Mouse (Mus musculus) hindbrain, embryonic 12.5 days (tissue): ENCODE data around the gene Cep135. TPM values are rescaled to one million over a fixed set of nuclear protein-coding genes. Genes with fewer than 3 reads are reported as not detected.

Experiments
- ATAC-seq: fragments of 200-750 bp; cut with Nextera tagmentation; 2 replicates; pipeline ENCODE4 v1.8.0; 2017; ENCODE audit warnings: moderate TSS enrichment; ENCODE audit not compliant: low FRiP score
- H3K27ac ChIP-seq: fragments of 300-500 bp; sonication (generic); 2 replicates; pipeline ENCODE4 v1.5.1; 2016; ENCODE audit warnings: mild to moderate bottlenecking
- H3K27me3 ChIP-seq: fragments of 300-500 bp; sonication (generic); 2 replicates; pipeline ENCODE4 v1.6.1; 2016; ENCODE audit warnings: mild to moderate bottlenecking
- H3K36me3 ChIP-seq: fragments of 300-500 bp; sonication (generic); 2 replicates; pipeline ENCODE4 v1.6.1; 2016; ENCODE audit warnings: mild to moderate bottlenecking
- H3K4me1 ChIP-seq: fragments of 300-500 bp; sonication (generic); 2 replicates; pipeline ENCODE4 v1.6.1; 2016
- H3K4me2 ChIP-seq: fragments of 300-500 bp; sonication (generic); replicated peaks from 2 replicates; pipeline ENCODE4 v1.6.1; 2016; ENCODE audit warnings: mild to moderate bottlenecking
- H3K4me3 ChIP-seq: fragments of 300-500 bp; sonication (generic); 2 replicates; pipeline ENCODE4 v1.5.1; 2016; ENCODE audit warnings: mild to moderate bottlenecking
- H3K9ac ChIP-seq: fragments of 300-500 bp; sonication (generic); 2 replicates; pipeline ENCODE4 v1.6.1; 2016; ENCODE audit warnings: mild to moderate bottlenecking, moderate library complexity
- H3K9me3 ChIP-seq: fragments of 300-500 bp; sonication (generic); replicated peaks from 2 replicates; pipeline ENCODE4 v1.6.1; 2016; ENCODE audit warnings: mild to moderate bottlenecking
- WGBS: fragments of 180-500 bp; shearing (Covaris S2); methylation state at CpG from one replicate; pipeline ENCODE4 v1.1.7; 2016; 5-methylcytosine and 5-hydroxymethylcytosine counted together
- polyA plus RNA-seq: library from polyadenylated mRNA; unstranded; fragments of >200 nt; fragmentation: Nextera tagmentation; extraction: Ambion mirVana; gene quantifications from 2 replicates; pipeline ENCODE4 v1.2.1, GENCODE M21; 2016

Gene Cep135
- polyA plus RNA-seq, 1 experiment from 2014 or later = 8.3 TPM

- no peak overlapping the region for H3K4me2 ChIP-seq
- peaks cover 9% of the 10 kb centered on the region; the same call in 1 of the 2 replicates for H3K4me1 ChIP-seq
- no peaks in the 10 kb centered on the region for H3K27me3 ChIP-seq
- peaks cover 4% of the 10 kb centered on the region; the same call in 1 of the 2 replicates for H3K9me3 ChIP-seq
- ATAC-seq = no peak
- H3K9ac ChIP-seq = no peak overlapping the region
- 76% methylated on average over 12 of the region's 12 CpGs for WGBS
- no peak overlapping the region for H3K4me3 ChIP-seq
- no peak overlapping the region for H3K27ac ChIP-seq
- peaks cover 7% of the 10 kb centered on the region; the same call in 1 of the 2 replicates for H3K36me3 ChIP-seq
Observed at GRCm38 (mm10) chr5:76691706-76692424, 103.4 kb downstream of the Cep135 start.

Other genes with a start within 250 kb of the Cep135 start
- gene Nmu, start 224.9 kb upstream of the Cep135 start, polyA plus RNA-seq = 0.27 TPM in 1 of 2 replicates, not detected in the other
- 0.70 and 3.2 TPM in 2 replicates for gene Gm7271, start 104.7 kb upstream of the Cep135 start, polyA plus RNA-seq
- gene Exoc1, start 59.4 kb upstream of the Cep135 start, polyA plus RNA-seq = 58.1 and 61.1 TPM in 2 replicates
- 81.2 and 81.5 TPM in 2 replicates for gene C530008M17Rik, start 67.8 kb downstream of the Cep135 start, polyA plus RNA-seq